Mouse (Mus musculus) embryonic fibroblast, embryonic 13.5 days (primary cell): ENCODE measurements at regions not wholly inside any gene's neighbourhood (a gene's known extent, or its start where the extent isn't known, plus 50 kb on each side); places are given as distances from the start of the nearest gene placed in this dataset.

Source experiments
- CTCF ChIP-seq: IDR thresholded peaks from 2 replicates; pipeline ENCODE4 v1.5.1; 2011; ENCODE audit warnings: mild to moderate bottlenecking, control low read depth, low read length, moderate library complexity, borderline replicate concordance; ENCODE audit not compliant: insufficient read depth
- POLR2A ChIP-seq: IDR thresholded peaks from 2 replicates; pipeline ENCODE4 v1.6.1; 2011; ENCODE audit warnings: low read depth, mild to moderate bottlenecking, control low read depth, low read length, moderate library complexity

DNA sequence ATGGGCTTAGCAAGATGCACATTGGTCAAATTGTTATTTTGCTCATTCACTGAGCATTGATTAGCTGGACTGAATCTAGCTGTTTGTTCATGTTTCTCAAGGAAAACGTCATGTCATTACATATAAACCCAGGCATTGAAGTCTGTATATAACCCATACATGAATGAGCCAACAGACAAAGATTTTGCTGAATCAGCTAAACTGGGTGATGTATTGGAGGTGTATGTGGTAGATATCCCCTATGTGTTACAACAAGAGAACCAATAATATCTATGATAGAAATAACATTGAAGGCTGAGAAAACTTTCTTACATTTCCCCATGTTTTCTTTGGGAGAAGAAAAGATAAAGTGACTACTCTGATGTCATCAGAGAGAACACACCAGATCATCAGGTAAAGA lies 362.3 kb downstream of the Ets1 start:
- TF ChIP-seq POLR2A = no peak
- TF ChIP-seq CTCF = no peak
